Mouse (Mus musculus): ENCODE results near the gene Sumo2. TPM values are rescaled to one million over a fixed set of nuclear protein-coding genes. Genes with fewer than 3 reads are reported as not detected.

The Sumo2 gene
- total and polyA plus RNA-seq, 3 experiments: 556 to 653 TPM; not detected in 1

DNA sequence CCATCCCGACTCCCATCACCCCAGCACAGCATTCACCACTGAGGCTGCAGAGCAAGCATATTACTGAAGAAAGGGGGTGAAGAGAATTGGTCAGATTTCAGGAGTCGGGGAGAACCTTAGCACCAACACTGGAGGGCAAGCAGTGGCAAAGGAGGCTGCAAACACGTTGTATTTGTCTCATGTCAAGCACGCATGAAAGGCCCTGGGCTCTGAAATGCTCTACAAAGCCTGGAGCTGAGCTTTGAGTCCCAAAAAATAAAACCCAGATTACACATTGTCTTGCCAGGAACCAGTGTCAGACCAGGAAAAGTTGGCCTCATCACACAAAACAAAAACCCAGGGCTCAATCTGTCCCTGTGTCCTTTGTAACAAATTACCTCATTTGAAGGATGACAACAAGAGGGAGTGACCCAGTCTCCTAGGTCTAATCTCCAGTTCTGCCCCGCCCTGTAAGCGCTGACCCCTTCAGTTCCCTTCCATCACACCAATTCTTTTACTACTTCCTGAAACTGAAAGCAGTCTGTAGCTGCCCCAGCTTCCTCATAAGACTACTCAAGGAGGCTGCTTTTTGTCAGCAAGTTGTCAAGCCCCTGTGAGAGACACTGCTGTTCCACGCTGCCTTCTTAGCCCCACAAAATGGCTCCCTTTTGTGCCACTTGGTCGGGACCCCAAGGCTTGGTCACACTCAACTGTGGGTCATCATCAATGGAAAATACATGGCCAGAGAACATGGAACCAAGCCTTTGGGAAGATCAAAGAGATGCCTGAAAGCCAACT, 23.5 kb downstream of the Sumo2 start (continued):
- TF ChIP-seq MEF2A (IDR thresholded peaks at IDR 0.05; ENCODE audit: extremely low read depth, insufficient replicate concordance, low read depth, low read length, poor library complexity, severe bottlenecking): no peak
- TF ChIP-seq ELF1 (IDR thresholded peaks at IDR 0.05; ENCODE audit: low read depth, low read length): peak; percentile 82
- TF ChIP-seq TBP (IDR thresholded peaks at IDR 0.05; ENCODE audit: low read depth, low read length): peak; percentile 81
- no peak for TF ChIP-seq ZKSCAN1 (IDR thresholded peaks at IDR 0.05; ENCODE audit: low read depth, low read length)
- TF ChIP-seq MAX (IDR thresholded peaks at IDR 0.05; ENCODE audit: low read length): peak; percentile 75
- TF ChIP-seq ETS1 (IDR thresholded peaks at IDR 0.05; ENCODE audit: low read depth, low read length): peak; percentile 71; the same call in 1 of the 2 replicates
- TF ChIP-seq JUND (IDR thresholded peaks at IDR 0.05; ENCODE audit: low read depth, low read length): no peak
- no peak for TF ChIP-seq CTCF (IDR thresholded peaks at IDR 0.05 in 2 of 3, conservative IDR thresholded peaks at IDR 0.05 in 1 of 3; ENCODE audit: control insufficient read depth in 1 of 3, insufficient read depth in 1 of 3, low read depth in 2 of 3, low read length in 3 of 3, poor library complexity in 1 of 3, severe bottlenecking in 1 of 3)
- no peak for TF ChIP-seq KAT2A (conservative IDR thresholded peaks at IDR 0.05; ENCODE audit: low read depth, low read length)
- no peak; the same call in 1 of the 2 replicates for TF ChIP-seq CHD1 (IDR thresholded peaks at IDR 0.05; ENCODE audit: low read depth, low read length)
- TF ChIP-seq POLR2AphosphoS2 (IDR thresholded peaks at IDR 0.05; ENCODE audit: low read length): no peak
- no peak for TF ChIP-seq MYC (IDR thresholded peaks at IDR 0.05; ENCODE audit: low read depth, low read length)
- TF ChIP-seq TCF12 (IDR thresholded peaks at IDR 0.05; ENCODE audit: low read depth, low read length): peak; percentile 61
- no peak for TF ChIP-seq USF1 (IDR thresholded peaks at IDR 0.05; ENCODE audit: low read depth, low read length)
- no peak; the same call in 1 of the 2 replicates for TF ChIP-seq SMC3 (IDR thresholded peaks at IDR 0.05; ENCODE audit: low read depth, low read length)
- TF ChIP-seq ZNF384 (IDR thresholded peaks at IDR 0.05; ENCODE audit: low read depth, low read length): no peak
- TF ChIP-seq ZMIZ1 (IDR thresholded peaks at IDR 0.05; ENCODE audit: low read depth, low read length): no peak
- TF ChIP-seq HCFC1 (IDR thresholded peaks at IDR 0.05; ENCODE audit: low read depth, low read length): peak; percentile 67; the same call in 1 of the 2 replicates
- no peak for TF ChIP-seq CHD2 (IDR thresholded peaks at IDR 0.05; ENCODE audit: low read length)
- TF ChIP-seq UBTF (IDR thresholded peaks at IDR 0.05; ENCODE audit: borderline replicate concordance, insufficient read depth, low read depth, low read length): no peak
- 0 out of 2 replicates have a peak, but pooled peaks have one; percentile 13 for TF ChIP-seq MAFK (IDR thresholded peaks at IDR 0.05; ENCODE audit: borderline replicate concordance, low read depth, low read length)

DNA sequence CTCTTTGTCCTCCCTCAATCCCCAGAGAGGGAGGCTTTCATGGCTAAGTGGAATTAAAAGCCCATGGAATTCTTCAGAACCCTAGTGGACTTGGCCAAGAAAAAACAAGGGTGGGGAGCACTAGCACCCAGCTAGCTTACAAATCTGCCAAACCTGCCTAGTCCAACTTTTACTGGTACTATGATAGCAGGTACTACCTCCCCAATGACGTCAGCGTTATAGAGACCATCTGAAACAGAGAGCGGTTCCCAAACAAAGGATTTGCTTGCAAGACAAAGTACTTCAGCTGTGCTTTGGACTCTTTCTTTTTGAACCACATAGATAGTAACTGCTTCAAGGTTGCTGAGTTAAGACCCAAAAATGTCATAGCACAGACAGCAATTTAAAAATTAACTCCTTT, 24.1 kb downstream of the Sumo2 start:
- no peaks in the 10 kb centered on the region for H3K9me3 ChIP-seq (replicated peaks; ENCODE audit: insufficient read depth, low read length)
- no peak for DNase-seq (ENCODE audit: low read depth, low spot score)
- TF ChIP-seq ETS1 (IDR thresholded peaks at IDR 0.05; ENCODE audit: low read depth, low read length) (0 out of 2 replicates have a peak, but pooled peaks have one; percentile 27), MXI1 (IDR thresholded peaks at IDR 0.05; ENCODE audit: low read depth, low read length) (no peak)
- peak overlapping the region; percentile 96 for H3K9ac ChIP-seq (ENCODE audit: control insufficient read depth, low read depth, low read length, poor library complexity, severe bottlenecking)
- H3K4me1 ChIP-seq (ENCODE audit: control insufficient read depth in 1 of 2, insufficient read depth in 2 of 2, low read length in 2 of 2): peaks cover 37 to 55% of the 10 kb centered on the region in 2 experiments
- H3K27ac ChIP-seq (ENCODE audit: control insufficient read depth, low read depth, low read length): peak overlapping the region; percentile 17; the same call in 1 of the 2 replicates
- H3K27me3 ChIP-seq (ENCODE audit: control insufficient read depth in 1 of 2, insufficient read depth in 2 of 2, low read length in 2 of 2): no peaks in the 10 kb centered on the region
- H3K36me3 ChIP-seq (ENCODE audit: control insufficient read depth in 1 of 2, insufficient read depth in 2 of 2, low read length in 2 of 2): peaks cover 4 to 53% of the 10 kb centered on the region in 2 experiments; a peak in 3 of 4 replicates
- H3K79me2 ChIP-seq (ENCODE audit: control insufficient read depth, insufficient read depth, low read length, poor library complexity): peaks cover 70% of the 10 kb centered on the region
- H3K4me3 ChIP-seq (ENCODE audit: control insufficient read depth in 1 of 2, insufficient read depth in 1 of 2, low read depth in 2 of 2, low read length in 2 of 2): peak overlapping the region; percentile 78 to 96

Measured in MEL (cell line).